ENCODE assay signal across 12 mouse cellular contexts in the genomic region with DNA sequence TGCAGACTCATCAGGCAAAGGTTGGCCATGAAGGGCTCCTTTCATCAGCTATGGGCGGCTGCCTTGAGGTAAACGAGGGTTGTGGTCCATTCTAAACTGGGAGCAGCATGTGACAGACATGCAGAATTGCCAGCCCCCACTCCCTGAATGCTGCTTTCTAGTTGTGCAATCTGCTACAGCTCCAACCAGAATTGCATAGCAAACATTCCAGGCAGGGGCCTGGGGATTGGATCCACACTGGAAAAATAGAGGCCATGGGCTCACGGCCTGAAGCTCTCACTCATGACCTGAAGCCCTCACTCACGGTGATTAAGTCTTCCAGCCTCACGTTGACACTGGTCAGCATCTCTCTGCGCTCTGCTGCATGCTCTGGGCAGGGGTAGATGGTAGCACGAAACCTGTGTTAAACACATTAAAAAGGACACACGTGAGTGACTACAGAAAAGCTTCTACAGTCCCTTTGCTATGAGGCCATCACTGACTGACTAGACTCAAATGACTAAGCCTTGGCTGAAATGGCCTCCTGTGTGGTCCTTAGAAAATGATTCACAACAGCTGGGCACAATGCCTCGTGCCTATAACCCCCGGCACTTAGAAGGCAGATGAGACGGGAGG. TPM values are rescaled to one million over a fixed set of nuclear protein-coding genes. Genes with fewer than 3 reads are reported as not detected.
DNase-seq lines count a peak whose midpoint lies in the region; ATAC-seq and TF ChIP-seq lines count a peak whose summit lies in the region.
"Had no signal": no experiment of that assay in that cellular context is flagged by ENCODE, and none has a peak within 500 bp of the region (broad histone marks: within the 10 kb centered on the region; RNA-seq: fewer than 3 reads in every experiment).

No protein-coding gene starts in this region.

- no peaks in the 10 kb centered on the region for H3K27me3 ChIP-seq in C2C12 (ENCODE audit: control insufficient read depth, insufficient read depth, insufficient read length)
- no peaks in the 10 kb centered on the region for H3K27me3 ChIP-seq in embryonic facial prominence, embryonic 11.5 days (ENCODE audit: control insufficient read depth, insufficient read depth, low read length)
- no peaks in the 10 kb centered on the region for H3K27me3 ChIP-seq in hindbrain, embryonic 13.5 days
- H3K27me3 ChIP-seq: hindbrain, embryonic 15.5 days had no signal

- no peaks in the 10 kb centered on the region for H3K36me3 ChIP-seq in C2C12 (ENCODE audit: control insufficient read depth, insufficient read depth)
- H3K36me3 ChIP-seq in embryonic facial prominence, embryonic 11.5 days (replicated peaks; ENCODE audit: control insufficient read depth, insufficient read depth, low read depth, low read length): no peaks in the 10 kb centered on the region
- no peaks in the 10 kb centered on the region for H3K36me3 ChIP-seq in hindbrain, embryonic 13.5 days
- H3K36me3 ChIP-seq: hindbrain, embryonic 15.5 days had no signal

- H3K9me3 ChIP-seq in embryonic facial prominence, embryonic 11.5 days (replicated peaks; ENCODE audit: control insufficient read depth, low read length): no peaks in the 10 kb centered on the region
- H3K9me3 ChIP-seq in hindbrain, embryonic 13.5 days: no peaks in the 10 kb centered on the region
- H3K9me3 ChIP-seq: hindbrain, embryonic 15.5 days had no signal

- TF ChIP-seq CTCF in C2C12 (IDR thresholded peaks at IDR 0.05; ENCODE audit: control insufficient read depth, insufficient read depth, insufficient read length): no peak

- H3ac ChIP-seq in C2C12 (ENCODE audit: control insufficient read depth, insufficient read length, low read depth): no peak overlapping the region

- no peak overlapping the region for H3K9ac ChIP-seq in embryonic facial prominence, embryonic 11.5 days (replicated peaks; ENCODE audit: low read length)
- H3K9ac ChIP-seq in hindbrain, embryonic 13.5 days: no peak overlapping the region
- H3K9ac ChIP-seq: hindbrain, embryonic 15.5 days had no signal

- intact Hi-C loops in heart, postnatal 25 days (cut with DNase I): no loop called here

- no peaks in the 10 kb centered on the region for H3K79me3 ChIP-seq in C2C12 (ENCODE audit: low read depth)

- H3K4me2 ChIP-seq in embryonic facial prominence, embryonic 11.5 days (ENCODE audit: low read depth, low read length): no peak overlapping the region
- H3K4me2 ChIP-seq in hindbrain, embryonic 13.5 days: no peak overlapping the region
- H3K4me2 ChIP-seq: hindbrain, embryonic 15.5 days had no signal

- no peak overlapping the region for H3K4me3 ChIP-seq in C2C12 (ENCODE audit: insufficient read depth, poor library complexity, severe bottlenecking)
- H3K4me3 ChIP-seq in embryonic facial prominence, embryonic 11.5 days (ENCODE audit: low read depth, low read length): no peak overlapping the region
- H3K4me3 ChIP-seq in hindbrain, embryonic 13.5 days: no peak overlapping the region
- H3K4me3 ChIP-seq: hindbrain, embryonic 15.5 days had no signal

- H3K4me1 ChIP-seq in embryonic facial prominence, embryonic 11.5 days (ENCODE audit: control insufficient read depth, insufficient read depth, low read length): no peaks in the 10 kb centered on the region
- 0 out of 2 replicates have a peak, but pooled peaks cover 2% of the 10 kb centered on the region for H3K4me1 ChIP-seq in hindbrain, embryonic 13.5 days (replicated peaks)
- H3K4me1 ChIP-seq: hindbrain, embryonic 15.5 days had no signal

- no peak for ATAC-seq in embryonic facial prominence, embryonic 11.5 days (replicated peaks; ENCODE audit: insufficient number of reproducible peaks, low FRiP score, low TSS enrichment, low read depth)
- ATAC-seq in hindbrain, embryonic 13.5 days (ENCODE audit: low FRiP score): no peak
- ATAC-seq in megakaryocyte progenitor cell, adult 5-6 weeks (replicated peaks; ENCODE audit: poor library complexity): no peak

- 48% methylated on average over 11 of the region's 11 CpGs for WGBS in embryonic facial prominence, embryonic 11.5 days
- 69% methylated on average over 11 of the region's 11 CpGs for WGBS in hindbrain, embryonic 13.5 days

- no peak overlapping the region for H3K27ac ChIP-seq in embryonic facial prominence, embryonic 11.5 days (replicated peaks; ENCODE audit: low read depth, low read length)
- H3K27ac ChIP-seq in hindbrain, embryonic 13.5 days: no peak overlapping the region
- H3K27ac ChIP-seq: hindbrain, embryonic 15.5 days had no signal

- no peaks in the 10 kb centered on the region for H3K79me2 ChIP-seq in C2C12 (ENCODE audit: control insufficient read depth, insufficient read depth)

- DNase-seq in embryonic facial prominence, embryonic 11.5 days (ENCODE audit: low spot score): peak; percentile 27
- DNase-seq in heart, postnatal 25 days (ENCODE audit: low spot score): peak; percentile 6
- DNase-seq in lung, adult 18-20 months: peak; percentile 39 to 45
- no peak for DNase-seq in testis, postnatal 14 days (ENCODE audit: low spot score)
- DNase-seq in cerebellum, postnatal 4 days (ENCODE audit: low spot score in 2 of 2): no peak
- DNase-seq: cerebellum, adult 9-10 months; right cerebral cortex, adult 18-20 months had no signal

TF ChIP-seq in C2C12, 6 proteins besides CTCF, POLR2A, EP300 and RAD21:
- TF ChIP-seq MAX (IDR thresholded peaks at IDR 0.05) (no peak), FOSL1 (IDR thresholded peaks at IDR 0.05; ENCODE audit: insufficient read depth, low read length, poor library complexity, severe bottlenecking) (no peak), MYOG (IDR thresholded peaks at IDR 0.05; ENCODE audit: control insufficient read depth, extremely low read depth, insufficient read length) (no peak), MYOD1 (IDR thresholded peaks at IDR 0.05; ENCODE audit: control insufficient read depth, insufficient read length, low read depth) (no peak), USF1 (IDR thresholded peaks at IDR 0.05; ENCODE audit: low read depth) (no peak), CEBPB (IDR thresholded peaks at IDR 0.05; ENCODE audit: low read depth) (peak; percentile 12)

RNA-seq across cellular contexts. Expression of gene Tmem213, which starts 27.2 kb away (rescaled TPM):
- not detected for polyA plus RNA-seq in C2C12 (2012; fragmentation: generic; extraction: Trizol)
- polyA plus RNA-seq in embryonic facial prominence, embryonic 11.5 days (2014; fragmentation: Nextera tagmentation; extraction: Ambion mirVana): not detected in 2 replicates
- not detected for total RNA-seq in heart, postnatal 25 days (2021)
- polyA plus RNA-seq in hindbrain, embryonic 13.5 days (2015; fragmentation: Nextera tagmentation; extraction: Ambion mirVana): not detected in 2 replicates
- total RNA-seq in megakaryocyte progenitor cell, adult 5-6 weeks (2015): not detected in 2 replicates
- total RNA-seq in megakaryocyte progenitor cell, adult 5-6 weeks (2017): not detected in 2 replicates
- total RNA-seq: megakaryocyte-erythroid progenitor cell, adult 5-6 weeks had no signal
- polyA plus RNA-seq: hindbrain, embryonic 15.5 days had no signal

RNA-seq across cellular contexts. Expression of gene Svopl, which starts 35.0 kb away (rescaled TPM):
- 0.02 TPM for polyA plus RNA-seq in C2C12 (2012; fragmentation: generic; extraction: Trizol)
- 1.9 and 2.0 TPM in 2 replicates for polyA plus RNA-seq in embryonic facial prominence, embryonic 11.5 days (2014; fragmentation: Nextera tagmentation; extraction: Ambion mirVana)
- under 1 TPM; 0.42 to 0.50 TPM for total RNA-seq in heart, postnatal 25 days (2021)
- polyA plus RNA-seq in hindbrain, embryonic 13.5 days (2015; fragmentation: Nextera tagmentation; extraction: Ambion mirVana): 1.5 and 3.1 TPM in 2 replicates
- not detected in 2 replicates for total RNA-seq in megakaryocyte progenitor cell, adult 5-6 weeks (2015)
- not detected in 2 replicates for total RNA-seq in megakaryocyte progenitor cell, adult 5-6 weeks (2017)
- total RNA-seq: megakaryocyte-erythroid progenitor cell, adult 5-6 weeks had no signal

RNA-seq across cellular contexts. Expression of gene Atp6v0a4, which starts 42.6 kb away (rescaled TPM):
- 0.11 TPM for polyA plus RNA-seq in C2C12 (2012; fragmentation: generic; extraction: Trizol)
- polyA plus RNA-seq in embryonic facial prominence, embryonic 11.5 days (2014; fragmentation: Nextera tagmentation; extraction: Ambion mirVana): not detected in 2 replicates
- 1 to 10 TPM; 2.1 to 3.4 TPM for total RNA-seq in heart, postnatal 25 days (2021)
- 0.18 and 0.34 TPM in 2 replicates for polyA plus RNA-seq in hindbrain, embryonic 13.5 days (2015; fragmentation: Nextera tagmentation; extraction: Ambion mirVana)
- total RNA-seq in megakaryocyte progenitor cell, adult 5-6 weeks (2015): not detected in 2 replicates
- not detected in 2 replicates for total RNA-seq in megakaryocyte progenitor cell, adult 5-6 weeks (2017)

Comparison
In these comparisons a context has a peak if more than half of its experiments do, and no peak if none do; other contexts are left out.
1. DNase-seq: peak in embryonic facial prominence, embryonic 11.5 days (single experiment), heart, postnatal 25 days (single experiment) and lung, adult 18-20 months (2 of 2); none in testis, postnatal 14 days (single experiment) and cerebellum, postnatal 4 days (0 of 2).